Mouse (Mus musculus): Measurements from ENCODE around the gene Sfmbt2. TPM values are rescaled to one million over a fixed set of nuclear protein-coding genes. Genes with fewer than 3 reads are reported as not detected.

Gene Sfmbt2
- total and polyA plus RNA-seq, 3 experiments: not detected

- in situ Hi-C loops (cut with MboI; ENCODE audit: low pct_ligation_motif_present, low pct_unique_long_range_greater_than_20kb, low sequenced_read_pairs): no loop called here
- Histone ChIP-seq H3K79me2 (replicated peaks; ENCODE audit: control insufficient read depth, extremely low read depth, insufficient read depth, poor library complexity, severe bottlenecking) (no peaks in the 10 kb centered on the region), H3K4me2 (ENCODE audit: insufficient read depth, low read depth, poor library complexity, severe bottlenecking) (no peak overlapping the region), H3K9ac (ENCODE audit: insufficient read depth, low read depth) (no peak overlapping the region), H3K27ac (ENCODE audit: insufficient read depth, low read depth) (no peak overlapping the region), H3K4me1 (ENCODE audit: control insufficient read depth in 1 of 2, insufficient read depth in 2 of 2) (no peaks in the 10 kb centered on the region), H3K4me3 (replicated peaks in 1 of 3; ENCODE audit: low read depth in 2 of 3, low read length in 2 of 3, poor library complexity in 1 of 3) (no peak overlapping the region), H3K36me3 (replicated peaks in 1 of 2; ENCODE audit: control insufficient read depth in 1 of 2, insufficient read depth in 1 of 2, low read length in 1 of 2) (no peaks in the 10 kb centered on the region), H3K27me3 (replicated peaks) (no peaks in the 10 kb centered on the region), H3K9me3 (replicated peaks; ENCODE audit: low read length) (no peaks in the 10 kb centered on the region)
- TF ChIP-seq MXI1 (IDR thresholded peaks at IDR 0.05; ENCODE audit: low read depth, low read length) (no peak), TCF12 (IDR thresholded peaks at IDR 0.05; ENCODE audit: low read depth, low read length) (no peak), IRF4 (IDR thresholded peaks at IDR 0.05; ENCODE audit: low read depth, low read length) (no peak), ETS1 (conservative IDR thresholded peaks at IDR 0.05; ENCODE audit: low read depth, low read length) (no peak), CHD1 (IDR thresholded peaks at IDR 0.05; ENCODE audit: low read depth, low read length) (no peak), USF2 (conservative IDR thresholded peaks at IDR 0.05; ENCODE audit: low read depth, low read length) (no peak), E2F4 (IDR thresholded peaks at IDR 0.05; ENCODE audit: insufficient replicate concordance, low read depth, low read length) (no peak), SIN3A (IDR thresholded peaks at IDR 0.05; ENCODE audit: low read length) (no peak), JUN (IDR thresholded peaks at IDR 0.05; ENCODE audit: insufficient read depth, low read depth, low read length) (no peak), RCOR1 (conservative IDR thresholded peaks at IDR 0.05; ENCODE audit: low read depth, low read length) (no peak), USF1 (IDR thresholded peaks at IDR 0.05; ENCODE audit: low read depth, low read length) (no peak), MAZ (IDR thresholded peaks at IDR 0.05; ENCODE audit: low read depth, low read length) (no peak), MAX (IDR thresholded peaks at IDR 0.05; ENCODE audit: low read length) (no peak), MYC (IDR thresholded peaks at IDR 0.05; ENCODE audit: low read depth, low read length) (no peak), EP300 (IDR thresholded peaks at IDR 0.05; ENCODE audit: low read length) (no peak)
- dilution Hi-C loops (cut with MboI; ENCODE audit: extremely low pct_ligation_motif_present, extremely low pct_unique_long_range_greater_than_20kb, low sequenced_read_pairs): no loop called here
- DNase-seq (ENCODE audit: extremely low read depth): no peak
These were observed 35.2 kb upstream of the Sfmbt2 start for GRCm38 (mm10) chr2:10335037-10335608.

DNA sequence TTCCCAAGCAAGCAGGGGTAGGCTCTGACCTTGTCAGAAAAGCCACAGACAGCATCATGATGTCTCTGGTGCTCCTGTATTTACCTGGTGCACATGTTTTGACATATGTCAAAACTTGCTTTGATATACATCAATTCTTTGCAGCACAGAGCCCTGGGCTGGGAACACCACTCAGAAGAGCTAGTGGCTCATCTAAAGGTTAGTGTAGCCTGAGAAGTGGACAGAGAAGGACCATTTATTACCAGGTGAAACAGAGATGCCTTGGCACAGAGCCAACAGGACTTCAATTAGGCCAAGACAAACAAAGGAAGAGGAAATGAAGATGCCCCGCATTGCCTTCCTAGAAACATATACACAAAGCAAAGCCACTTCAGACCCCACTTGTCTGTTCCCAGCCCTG lies 30.3 kb upstream of the Sfmbt2 start:
- Histone ChIP-seq H3K4me1 (ENCODE audit: control insufficient read depth in 1 of 2, insufficient read depth in 2 of 2) (peaks cover 4 to 8% of the 10 kb centered on the region in 2 experiments; a peak in 2 of 4 replicates), H3K9ac (ENCODE audit: insufficient read depth, low read depth) (no peak overlapping the region), H3K27ac (ENCODE audit: insufficient read depth, low read depth) (no peak overlapping the region), H3K79me2 (replicated peaks; ENCODE audit: control insufficient read depth, extremely low read depth, insufficient read depth, poor library complexity, severe bottlenecking) (no peaks in the 10 kb centered on the region), H3K4me2 (ENCODE audit: insufficient read depth, low read depth, poor library complexity, severe bottlenecking) (no peak overlapping the region), H3K27me3 (replicated peaks) (no peaks in the 10 kb centered on the region), H3K36me3 (replicated peaks in 1 of 2; ENCODE audit: control insufficient read depth in 1 of 2, insufficient read depth in 1 of 2, low read length in 1 of 2) (no peaks in the 10 kb centered on the region), H3K4me3 (replicated peaks in 1 of 3; ENCODE audit: low read depth in 2 of 3, low read length in 2 of 3, poor library complexity in 1 of 3) (no peak overlapping the region), H3K9me3 (replicated peaks; ENCODE audit: low read length) (no peaks in the 10 kb centered on the region)
- TF ChIP-seq RCOR1 (conservative IDR thresholded peaks at IDR 0.05; ENCODE audit: low read depth, low read length): no peak
- TF ChIP-seq MXI1 (IDR thresholded peaks at IDR 0.05; ENCODE audit: low read depth, low read length): no peak
- no peak for TF ChIP-seq BHLHE40 (IDR thresholded peaks at IDR 0.05; ENCODE audit: low read depth, low read length)
- TF ChIP-seq TBP (conservative IDR thresholded peaks at IDR 0.05; ENCODE audit: low read depth, low read length): no peak
- no peak for TF ChIP-seq MAFK (IDR thresholded peaks at IDR 0.05; ENCODE audit: insufficient replicate concordance, low read length)
- no peak for TF ChIP-seq ZNF384 (IDR thresholded peaks at IDR 0.05; ENCODE audit: low read depth, low read length)
- no peak for TF ChIP-seq MAZ (IDR thresholded peaks at IDR 0.05; ENCODE audit: low read depth, low read length)
- no peak for TF ChIP-seq ZMIZ1 (IDR thresholded peaks at IDR 0.05; ENCODE audit: low read depth, low read length)
- no peak for TF ChIP-seq CHD1 (IDR thresholded peaks at IDR 0.05; ENCODE audit: low read depth, low read length)
- TF ChIP-seq MYC (IDR thresholded peaks at IDR 0.05; ENCODE audit: low read depth, low read length): no peak
- TF ChIP-seq CHD2 (IDR thresholded peaks at IDR 0.05; ENCODE audit: low read length): no peak
- no peak for TF ChIP-seq ZC3H11A (IDR thresholded peaks at IDR 0.05; ENCODE audit: low read depth, low read length)
- TF ChIP-seq JUN (IDR thresholded peaks at IDR 0.05; ENCODE audit: insufficient read depth, low read depth, low read length): no peak
- TF ChIP-seq E2F4 (IDR thresholded peaks at IDR 0.05; ENCODE audit: insufficient replicate concordance, low read depth, low read length): no peak
- TF ChIP-seq NELFE (IDR thresholded peaks at IDR 0.05; ENCODE audit: low read depth, low read length): no peak
- TF ChIP-seq KAT2A (IDR thresholded peaks at IDR 0.05; ENCODE audit: insufficient replicate concordance, low read length): no peak
- in situ Hi-C loops (cut with MboI; ENCODE audit: low pct_ligation_motif_present, low pct_unique_long_range_greater_than_20kb, low sequenced_read_pairs) (no loop called here), dilution Hi-C loops (cut with MboI; ENCODE audit: extremely low pct_ligation_motif_present, extremely low pct_unique_long_range_greater_than_20kb, low sequenced_read_pairs) (no loop called here)
- no peak for DNase-seq (ENCODE audit: extremely low read depth)

Data from CH12.LX (cell line).